Mouse (Mus musculus): ENCODE results near the gene Tjap1. TPM values are rescaled to one million over a fixed set of nuclear protein-coding genes. Genes with fewer than 3 reads are reported as not detected.

Tjap1 gene
- total RNA-seq, 2 experiments from 2014 or later: 47.6 to 49.6 TPM

DNA sequence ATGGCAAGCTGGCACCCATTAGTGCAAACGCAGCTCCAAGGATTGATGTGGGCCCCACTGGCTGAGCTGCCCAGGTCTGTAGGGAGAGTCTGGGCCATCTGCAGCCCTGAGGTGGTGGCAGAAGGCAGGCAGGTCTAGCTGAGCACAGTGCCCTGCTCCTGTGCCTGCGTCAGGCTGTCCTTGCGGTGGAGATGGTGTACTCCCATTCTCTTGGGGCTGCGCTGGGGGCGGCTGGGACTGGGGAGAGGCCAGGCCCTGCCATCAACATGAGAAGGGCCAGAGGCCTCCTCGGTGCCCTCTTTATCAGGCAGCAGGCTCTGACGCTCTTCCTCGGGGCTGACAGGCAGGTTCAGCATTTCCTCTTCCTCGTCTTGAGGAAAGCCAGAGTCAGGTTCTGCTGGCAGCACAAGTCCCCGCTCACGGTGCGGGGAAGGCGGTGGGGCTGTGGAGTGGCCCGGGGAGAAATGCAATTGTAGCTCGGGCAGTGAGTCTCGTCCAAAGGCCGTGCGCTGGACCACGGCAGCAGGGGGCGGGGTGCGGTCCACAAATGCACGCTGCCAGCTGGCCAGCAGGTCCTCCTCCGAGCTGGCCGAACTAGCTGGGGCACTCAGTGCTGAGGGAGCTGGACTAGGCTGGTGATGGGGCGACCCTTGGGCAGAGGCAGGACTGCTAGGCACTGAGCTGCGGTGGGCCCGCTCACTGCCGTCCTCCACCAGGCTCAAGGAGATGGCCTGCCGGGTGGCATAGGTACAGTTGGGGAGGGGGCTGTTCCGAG, 24.4 kb downstream of the Tjap1 start:
- DNase-seq (ENCODE audit: extremely low spot score in 1 of 2, low spot score in 1 of 2): no peak

- DNase-seq (ENCODE audit: extremely low spot score in 1 of 2, low spot score in 1 of 2): no peak
Measured at GRCm38 (mm10) chr17:46255147-46255546, 27.7 kb downstream of the Tjap1 start.

GRCm38 (mm10) chr17:46254106-46254505, 28.7 kb downstream of the Tjap1 start:
- peak; percentile 38 to 56 for DNase-seq (ENCODE audit: extremely low spot score in 1 of 2, low spot score in 1 of 2)

- DNase-seq (ENCODE audit: extremely low spot score in 1 of 2, low spot score in 1 of 2): peak; percentile 91 to 94
Measured at GRCm38 (mm10) chr17:46253452-46254084, 29.3 kb downstream of the Tjap1 start, which contains the start of gene Lrrc73. Lrrc73 (plus strand) TSS chr17:46253531.

DNA sequence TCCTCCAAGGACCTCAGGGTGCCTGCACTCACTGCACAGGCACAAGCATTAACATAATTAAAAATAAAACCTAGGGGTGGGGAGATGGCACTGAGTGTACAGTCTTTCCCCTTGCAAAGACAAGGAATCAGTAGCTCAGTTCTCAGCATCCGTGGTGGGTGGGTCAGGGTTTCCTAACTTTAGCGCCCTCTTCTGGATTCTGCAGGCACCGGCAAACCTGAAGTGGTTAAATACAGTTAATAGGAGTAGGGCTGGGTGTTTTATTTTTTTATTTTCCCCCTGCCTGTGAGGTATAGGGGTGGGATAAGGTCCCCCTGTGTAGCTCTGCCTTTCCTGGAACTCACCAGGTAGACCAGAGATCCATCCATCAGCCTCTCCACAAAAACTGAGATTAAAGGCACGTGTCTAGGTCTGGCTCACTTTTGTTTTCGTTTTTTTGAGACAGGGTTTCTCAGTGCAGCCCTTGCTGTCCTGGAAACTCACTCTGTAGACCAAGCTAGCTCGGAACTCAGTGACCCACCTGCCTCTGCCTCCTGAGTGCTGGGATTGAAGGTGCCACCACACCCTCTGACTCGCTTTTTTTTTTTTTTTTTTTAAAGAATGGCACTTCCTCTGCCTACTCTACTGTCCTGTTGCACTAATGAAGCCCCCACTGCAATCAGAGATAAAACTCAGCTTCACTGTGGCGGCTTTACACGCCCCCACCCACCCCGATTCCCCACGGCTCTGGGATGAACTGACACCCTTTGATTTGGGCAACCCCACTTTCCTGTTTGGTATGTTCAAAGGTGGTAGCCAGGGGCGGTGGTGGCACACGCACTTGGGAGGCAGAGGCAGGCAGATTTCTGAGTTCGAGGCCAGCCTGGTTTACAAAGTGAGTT, 30.0 kb downstream of the Tjap1 start:
- DNase-seq (ENCODE audit: extremely low spot score in 1 of 2, low spot score in 1 of 2): no peak

DNA sequence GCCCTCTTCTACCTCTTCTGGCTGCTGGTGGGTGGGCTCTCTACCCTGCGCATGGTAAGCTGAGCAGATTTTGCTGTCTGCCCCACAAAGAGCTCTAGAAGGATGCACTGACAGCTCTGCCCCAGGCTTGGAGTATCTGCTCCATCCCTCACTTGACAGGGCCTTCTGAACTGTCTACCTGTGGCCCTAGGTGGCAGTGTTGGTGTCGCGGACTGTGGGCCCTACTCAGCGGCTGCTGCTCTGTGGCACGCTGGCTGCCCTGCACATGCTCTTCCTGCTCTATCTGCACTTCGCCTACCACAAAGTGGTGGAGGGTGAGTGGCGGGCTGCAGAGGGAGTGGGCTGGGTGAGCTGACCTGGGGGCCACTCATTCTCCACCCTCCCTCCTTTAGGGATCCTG, 31.7 kb downstream of the Tjap1 start:
- DNase-seq (ENCODE audit: extremely low spot score in 1 of 2, low spot score in 1 of 2): no peak

DNA sequence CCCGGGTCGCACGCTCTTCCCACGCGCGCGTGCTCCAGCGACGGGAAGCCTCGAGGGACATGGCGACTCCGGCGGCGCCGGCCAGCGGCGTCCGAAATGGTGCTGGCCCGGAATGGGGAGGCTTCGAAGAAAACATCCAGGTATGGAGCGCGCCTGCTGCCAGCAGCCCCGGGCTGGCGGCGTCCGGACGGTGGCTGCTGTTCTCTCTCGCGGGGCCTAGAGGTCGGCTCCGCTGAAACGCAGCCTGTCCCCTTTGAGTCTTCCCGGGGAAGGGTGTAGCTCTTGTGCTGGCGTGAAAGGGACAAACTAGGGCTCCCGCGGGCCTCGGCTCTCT, 34.7 kb downstream of the Tjap1 start:
- no peak for DNase-seq (ENCODE audit: extremely low spot score in 1 of 2, low spot score in 1 of 2)

DNA sequence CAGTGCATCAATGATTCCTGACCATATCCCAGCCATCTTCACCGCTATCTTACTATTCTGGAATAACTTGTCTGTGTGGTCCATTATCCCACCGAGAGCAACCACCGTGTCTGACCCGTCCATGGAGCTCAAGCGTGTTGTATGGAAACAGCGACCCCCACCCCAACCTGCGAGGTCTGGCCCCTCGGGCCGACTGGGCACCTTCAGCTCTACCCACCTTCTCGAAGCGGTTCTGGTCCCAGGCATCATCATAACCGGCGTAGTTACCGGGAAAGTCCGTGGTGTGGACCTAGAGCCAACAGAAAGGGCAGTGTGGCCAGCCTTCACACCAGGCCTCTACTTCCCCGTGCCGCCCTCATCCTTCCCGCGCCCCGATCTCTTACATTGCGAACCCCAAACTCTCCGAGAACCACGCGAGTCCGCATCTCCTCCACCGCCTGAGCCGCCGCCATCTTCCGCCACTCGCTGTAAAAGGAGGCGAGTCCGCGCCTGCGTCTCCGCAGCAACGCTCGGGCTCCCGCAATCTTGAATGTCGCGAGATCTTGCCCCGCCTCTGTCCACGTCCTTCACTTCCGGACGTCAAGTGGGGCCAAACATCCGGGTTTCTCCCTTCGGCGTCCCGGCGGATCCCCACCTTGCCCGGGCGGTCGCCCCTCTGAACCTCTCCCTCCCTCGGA, 35.2 kb downstream of the Tjap1 start, which contains the start of the genes Polr1c and Yipf3:
Polr1c (minus strand) TSS at position 543 of the 677 bp plus-strand sequence.
Yipf3 (plus strand) TSS at position 569 of the 677 bp plus-strand sequence.
- peak; percentile 86 to 92 for DNase-seq (ENCODE audit: extremely low spot score in 1 of 2, low spot score in 1 of 2)

DNA sequence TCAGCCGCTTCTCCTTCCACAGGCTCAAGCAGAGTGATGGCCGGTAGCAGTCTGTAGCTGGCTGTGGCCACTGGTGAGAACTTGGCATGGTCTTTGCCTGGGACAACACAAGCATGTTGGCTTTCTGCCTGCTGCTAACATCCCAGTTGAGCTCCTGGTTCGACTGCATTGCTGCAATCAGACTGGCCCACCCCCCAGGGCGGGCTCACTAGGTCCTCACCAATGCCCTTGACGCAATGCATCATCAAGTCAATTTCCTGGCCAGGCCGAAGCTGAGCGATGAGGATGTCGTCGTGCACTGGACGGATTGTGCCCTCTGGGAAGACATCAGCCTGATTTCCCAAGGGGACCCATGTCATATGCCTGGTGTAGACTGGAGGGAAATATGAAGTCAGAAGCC, 38.2 kb downstream of the Tjap1 start:
- no peak for DNase-seq (ENCODE audit: extremely low spot score in 1 of 2, low spot score in 1 of 2)

GRCm38 (mm10) chr17:46243624-46244023, 39.2 kb downstream of the Tjap1 start:
- no peak for DNase-seq (ENCODE audit: extremely low spot score in 1 of 2, low spot score in 1 of 2)

GRCm38 (mm10) chr17:46242993-46243392, 39.8 kb downstream of the Tjap1 start:
- DNase-seq (ENCODE audit: extremely low spot score in 1 of 2, low spot score in 1 of 2): no peak

DNA sequence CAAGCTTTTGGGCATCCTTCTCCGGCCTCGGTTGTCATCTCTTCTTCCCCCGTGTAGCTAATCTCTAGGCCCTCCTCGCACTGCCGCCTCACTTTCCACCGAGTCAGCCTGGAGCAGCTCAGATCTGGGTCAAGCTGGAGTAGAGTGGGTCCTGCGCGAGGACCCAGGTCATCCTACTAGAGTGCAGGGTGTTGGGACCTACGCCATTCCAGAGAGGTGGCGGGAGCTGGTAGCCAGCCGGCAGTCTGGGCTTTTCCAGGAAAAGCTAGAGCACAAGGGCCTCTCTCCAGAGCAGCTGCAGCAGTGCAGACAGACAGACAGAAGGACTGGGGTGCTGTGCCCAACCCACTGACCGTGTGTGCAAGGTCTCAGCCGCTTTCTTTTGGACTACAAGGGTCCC, 40.6 kb downstream of the Tjap1 start:
- no peak for DNase-seq (ENCODE audit: extremely low spot score in 1 of 2, low spot score in 1 of 2)

GRCm38 (mm10) chr17:46241471-46241870, 41.4 kb downstream of the Tjap1 start:
- DNase-seq (ENCODE audit: extremely low spot score in 1 of 2, low spot score in 1 of 2): no peak

GRCm38 (mm10) chr17:46239516-46240114, 43.2 kb downstream of the Tjap1 start:
- no peak for DNase-seq (ENCODE audit: extremely low spot score in 1 of 2, low spot score in 1 of 2)

GRCm38 (mm10) chr17:46237480-46237879, 45.3 kb downstream of the Tjap1 start:
- no peak for DNase-seq (ENCODE audit: extremely low spot score in 1 of 2, low spot score in 1 of 2)

GRCm38 (mm10) chr17:46237079-46237478, 45.7 kb downstream of the Tjap1 start:
- DNase-seq (ENCODE audit: extremely low spot score in 1 of 2, low spot score in 1 of 2): no peak

DNA sequence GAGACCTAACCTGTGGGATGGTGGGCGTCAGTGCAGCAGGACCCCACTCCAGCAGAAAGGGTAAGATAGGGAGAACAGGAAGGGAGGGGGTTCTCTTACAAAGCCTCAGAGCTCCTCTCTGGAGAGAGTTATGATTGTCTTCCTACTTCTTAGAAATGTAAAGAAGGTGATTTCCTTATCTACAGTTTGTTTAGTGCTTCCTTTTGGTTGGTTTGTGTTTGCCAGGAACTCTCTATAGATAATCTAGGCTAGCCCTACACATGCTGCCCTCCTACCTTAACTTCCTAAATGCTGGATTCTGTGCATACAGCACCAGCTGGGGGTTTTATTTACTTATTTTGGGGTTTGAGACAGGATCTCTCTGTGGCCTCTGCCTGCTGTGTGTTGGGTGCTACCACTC, 46.8 kb downstream of the Tjap1 start:
- DNase-seq (ENCODE audit: extremely low spot score in 1 of 2, low spot score in 1 of 2): no peak

- DNase-seq (ENCODE audit: extremely low spot score in 1 of 2, low spot score in 1 of 2): no peak
Measured at GRCm38 (mm10) chr17:46227576-46227975, 55.2 kb downstream of the Tjap1 start.

GRCm38 (mm10) chr17:46221601-46222000, 61.2 kb downstream of the Tjap1 start:
- no peak for DNase-seq (ENCODE audit: extremely low spot score in 1 of 2, low spot score in 1 of 2)

DNA sequence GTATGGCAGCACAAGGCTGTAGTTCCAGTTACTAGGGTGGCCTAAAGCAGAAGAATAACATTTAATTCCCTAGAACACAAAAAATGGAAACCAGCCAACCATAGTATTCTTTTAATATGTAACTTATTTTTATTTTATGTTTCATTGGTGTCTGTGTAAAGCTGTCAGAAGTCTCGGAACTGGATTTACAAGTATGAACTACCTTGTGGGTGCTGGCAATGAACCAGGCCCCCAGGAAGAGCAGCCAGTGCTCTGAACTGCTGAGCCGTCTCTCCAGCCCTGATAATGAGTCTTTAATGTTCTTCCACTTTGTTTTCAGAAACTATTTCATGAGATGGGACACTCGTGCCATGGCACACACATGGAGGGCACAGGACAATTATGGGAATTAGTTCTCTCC, 72.3 kb downstream of the Tjap1 start:
- DNase-seq (ENCODE audit: extremely low spot score in 1 of 2, low spot score in 1 of 2): no peak

Data from layer of hippocampus, postnatal 25 days (tissue).